ENCODE assay signal across 11 mouse cellular contexts in genomic region chrX:48006062-48006461, GRCm38 (mm10). TPM values are rescaled to one million over a fixed set of nuclear protein-coding genes. Genes with fewer than 3 reads are reported as not detected.
DNase-seq lines count a peak whose midpoint lies in the region; ATAC-seq and TF ChIP-seq lines count a peak whose summit lies in the region.
"Had no signal": no experiment of that assay in that cellular context is flagged by ENCODE, and none has a peak within 500 bp of the region (broad histone marks: within the 10 kb centered on the region; RNA-seq: fewer than 3 reads in every experiment).

No protein-coding gene starts in this region.

- H3K4me1 ChIP-seq in heart, embryonic 12.5 days (replicated peaks) = no peaks in the 10 kb centered on the region
- H3K4me1 ChIP-seq in heart, adult 2 months (ENCODE audit: control insufficient read depth, insufficient read depth, low read length) = no peaks in the 10 kb centered on the region; the same call in 1 of the 2 replicates
- H3K4me1 ChIP-seq in lung, embryonic 16.5 days (replicated peaks; ENCODE audit: control insufficient read depth, insufficient read depth, low read length) = no peaks in the 10 kb centered on the region
- H3K4me1 ChIP-seq in brown adipose tissue, adult 24 weeks (ENCODE audit: control insufficient read depth, insufficient read depth, insufficient read length, low read length) = no peaks in the 10 kb centered on the region
- H3K4me1 ChIP-seq: liver, embryonic 12.5 days had no signal

- no peak for TF ChIP-seq POLR2A in heart, adult 2 months (IDR thresholded peaks at IDR 0.05; ENCODE audit: insufficient read depth, low read depth, low read length)

- 47% methylated on average over 8 of the region's 8 CpGs for WGBS in heart, embryonic 12.5 days
- WGBS in heart, adult 2 months = 63% methylated on average over 8 of the region's 8 CpGs
- WGBS in lung, embryonic 16.5 days = 57% methylated on average over 8 of the region's 8 CpGs

- no peak overlapping the region for H3K4me2 ChIP-seq in heart, embryonic 12.5 days
- no peak overlapping the region for H3K4me2 ChIP-seq in lung, embryonic 16.5 days (ENCODE audit: low read depth, low read length)
- H3K4me2 ChIP-seq: hindbrain, embryonic 14.5 days; liver, embryonic 12.5 days had no signal

- no peak overlapping the region for H3K9ac ChIP-seq in heart, embryonic 12.5 days
- no peak overlapping the region for H3K9ac ChIP-seq in heart, adult 2 months (ENCODE audit: low read depth, low read length)
- H3K9ac ChIP-seq in lung, embryonic 16.5 days (ENCODE audit: low read length) = no peak overlapping the region
- H3K9ac ChIP-seq: hindbrain, embryonic 14.5 days; liver, embryonic 12.5 days had no signal

- intact Hi-C loops in heart, adult 2 months (cut with DNase I) = no loop called here
- intact Hi-C loops in left cerebral cortex, postnatal 14 days (cut with DNase I) = no loop called here

- no peaks in the 10 kb centered on the region for H3K79me2 ChIP-seq in heart, adult 2 months (replicated peaks; ENCODE audit: control insufficient read depth, insufficient read depth, low read length)

- TF ChIP-seq CTCF in heart, adult 2 months (IDR thresholded peaks at IDR 0.05) = no peak

- H3K27me3 ChIP-seq in heart, embryonic 12.5 days (replicated peaks) = no peaks in the 10 kb centered on the region
- no peaks in the 10 kb centered on the region for H3K27me3 ChIP-seq in heart, adult 2 months (ENCODE audit: control insufficient read depth, insufficient read depth, low read length)
- H3K27me3 ChIP-seq in lung, embryonic 16.5 days (ENCODE audit: control insufficient read depth, insufficient read depth, low read depth, low read length) = no peaks in the 10 kb centered on the region
- H3K27me3 ChIP-seq: liver, embryonic 12.5 days had no signal

- H3K9me3 ChIP-seq in heart, embryonic 12.5 days (replicated peaks) = no peaks in the 10 kb centered on the region
- no peaks in the 10 kb centered on the region for H3K9me3 ChIP-seq in lung, embryonic 16.5 days (ENCODE audit: control insufficient read depth, low read length)
- H3K9me3 ChIP-seq: liver, embryonic 12.5 days had no signal

- ATAC-seq in heart, embryonic 12.5 days (ENCODE audit: insufficient number of reproducible peaks, low FRiP score) = 0 out of 2 replicates have a peak, but pooled peaks have one; percentile 36
- ATAC-seq in lung, embryonic 16.5 days (ENCODE audit: low read depth) = peak; percentile 65; the same call in 1 of the 2 replicates
- ATAC-seq: liver, embryonic 12.5 days had no signal

- no peak overlapping the region for H3K4me3 ChIP-seq in heart, embryonic 12.5 days
- H3K4me3 ChIP-seq in heart, adult 2 months = no peak overlapping the region
- no peak overlapping the region for H3K4me3 ChIP-seq in lung, embryonic 16.5 days (ENCODE audit: low read length)
- no peak overlapping the region for H3K4me3 ChIP-seq in brown adipose tissue, adult 24 weeks (ENCODE audit: insufficient read depth, low read depth, low read length)
- H3K4me3 ChIP-seq: liver, embryonic 12.5 days had no signal

- DNase-seq in heart, adult 2 months = no peak
- no peak for DNase-seq in lung, postnatal 25 days (ENCODE audit: low spot score)
- peak; percentile 44 for DNase-seq in kidney, postnatal 14 days
- no peak for DNase-seq in left cerebral cortex, postnatal 14 days (ENCODE audit: low spot score in 2 of 2)
- no peak for DNase-seq in adrenal gland, postnatal 4 days (ENCODE audit: low spot score in 2 of 2)
- DNase-seq: cerebellum, postnatal 14 days had no signal

- TF ChIP-seq EP300 in heart, adult 2 months (IDR thresholded peaks at IDR 0.05; ENCODE audit: insufficient read depth, low read depth, low read length) = no peak

- H3K27ac ChIP-seq in heart, embryonic 12.5 days (ENCODE audit: poor library complexity, severe bottlenecking) = no peak overlapping the region
- H3K27ac ChIP-seq in heart, adult 2 months = no peak overlapping the region
- H3K27ac ChIP-seq in lung, embryonic 16.5 days (ENCODE audit: low read length) = no peak overlapping the region
- peak overlapping the region; percentile 87 for H3K27ac ChIP-seq in brown adipose tissue, adult 24 weeks (replicated peaks; ENCODE audit: low read depth, low read length)
- H3K27ac ChIP-seq: hindbrain, embryonic 14.5 days; liver, embryonic 12.5 days had no signal

- no peaks in the 10 kb centered on the region for H3K36me3 ChIP-seq in heart, embryonic 12.5 days
- H3K36me3 ChIP-seq in heart, adult 2 months (ENCODE audit: control insufficient read depth, insufficient read depth, low read length) = no peaks in the 10 kb centered on the region
- H3K36me3 ChIP-seq in lung, embryonic 16.5 days (ENCODE audit: control insufficient read depth, insufficient read depth, low read length) = no peaks in the 10 kb centered on the region
- H3K36me3 ChIP-seq: liver, embryonic 12.5 days had no signal

RNA-seq across cellular contexts. Expression of gene Apln, which starts 28.6 kb away (rescaled TPM):
- 2.1 and 2.3 TPM in 2 replicates for polyA plus RNA-seq in heart, embryonic 12.5 days (2016; fragmentation: Nextera tagmentation; extraction: Ambion mirVana)
- 1 to 10 TPM; 6.6 to 8.2 TPM for total RNA-seq in heart, adult 2 months (2021)
- polyA plus RNA-seq in heart, adult 2 months (2012; rRNA removed) = 7.8 and 7.9 TPM in 2 replicates
- 9.8 and 12.4 TPM in 2 replicates for polyA plus RNA-seq in lung, embryonic 16.5 days (2015; fragmentation: Nextera tagmentation; extraction: Ambion mirVana)
- 2.0 and 2.2 TPM in 2 replicates for polyA plus RNA-seq in brown adipose tissue, adult 24 weeks (2012; ENCODE audit: insufficient read depth, insufficient read length, missing spikeins)
- total RNA-seq in left cerebral cortex, postnatal 14 days (2021) = 10 to 100 TPM; 27.0 to 28.0 TPM
- 1 to 10 TPM; 9.4 to 10.0 TPM for total RNA-seq in adrenal gland, postnatal 4 days (2021)
